Mouse (Mus musculus): ENCODE measurements at regions not wholly inside any gene's neighbourhood (a gene's known extent, or its start where the extent isn't known, plus 50 kb on each side); places are given as distances from the start of the nearest gene placed in this dataset.

DNA sequence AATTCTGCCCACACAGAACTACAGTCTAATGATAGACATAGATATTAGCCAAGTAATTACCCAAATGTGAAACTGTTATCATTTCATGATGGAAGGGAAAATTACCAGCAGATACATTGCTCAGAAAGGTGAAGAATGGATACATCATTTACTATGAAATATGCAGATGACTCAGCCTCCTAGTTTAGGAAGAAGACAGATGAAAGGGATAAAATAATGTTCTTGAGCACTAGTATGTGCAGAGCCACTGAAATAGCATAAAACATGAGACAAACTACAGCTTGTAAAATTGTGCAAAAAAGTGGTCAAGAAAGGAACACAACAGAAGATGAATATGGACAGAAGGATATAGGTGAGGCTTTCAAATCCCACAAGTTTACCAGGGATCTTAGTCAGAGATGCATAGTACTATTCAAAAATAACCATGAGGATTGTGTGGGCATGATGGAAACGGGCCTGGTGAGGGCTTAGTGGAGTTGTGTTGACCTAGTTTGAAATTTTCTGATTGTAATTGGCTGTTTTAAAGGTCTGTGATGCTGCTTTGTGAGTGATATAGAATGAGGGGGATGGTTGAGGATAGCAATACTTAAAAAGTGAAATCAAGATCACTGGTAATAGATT, 883.3 kb downstream of the Dnajb9 start:
- 82% methylated on average over 1 of the region's 1 CpGs for WGBS
- no peaks in the 10 kb centered on the region for H3K36me3 ChIP-seq (ENCODE audit: control insufficient read depth, insufficient read depth, low read length)
- no peak overlapping the region for H3K9ac ChIP-seq (ENCODE audit: low read length)
- H3K27ac ChIP-seq (replicated peaks; ENCODE audit: low read depth, low read length) = no peak overlapping the region
- H3K27me3 ChIP-seq (ENCODE audit: control insufficient read depth, insufficient read depth, low read length) = no peaks in the 10 kb centered on the region
- no peaks in the 10 kb centered on the region for H3K4me1 ChIP-seq (ENCODE audit: control insufficient read depth, insufficient read depth, low read length)
- no peak for ATAC-seq (ENCODE audit: insufficient number of reproducible peaks, low FRiP score, low TSS enrichment, low read depth)
- no peak overlapping the region for H3K4me2 ChIP-seq (ENCODE audit: low read depth, severe bottlenecking)
- DNase-seq (ENCODE audit: low spot score) = no peak
- H3K4me3 ChIP-seq (ENCODE audit: low read depth, low read length) = no peak overlapping the region
- H3K9me3 ChIP-seq (ENCODE audit: control insufficient read depth, low read length) = no peaks in the 10 kb centered on the region

GRCm38 (mm10) chr12:43310293-43310692, 899.8 kb downstream of the Dnajb9 start:
- H3K27ac ChIP-seq (replicated peaks; ENCODE audit: low read depth, low read length) = no peak overlapping the region
- no peaks in the 10 kb centered on the region for H3K36me3 ChIP-seq (ENCODE audit: control insufficient read depth, insufficient read depth, low read length)
- H3K9ac ChIP-seq (ENCODE audit: low read length) = no peak overlapping the region
- DNase-seq (ENCODE audit: low spot score) (no peak), ATAC-seq (ENCODE audit: insufficient number of reproducible peaks, low FRiP score, low TSS enrichment, low read depth) (no peak)
- no peak overlapping the region for H3K4me3 ChIP-seq (ENCODE audit: low read depth, low read length)
- no peaks in the 10 kb centered on the region for H3K4me1 ChIP-seq (ENCODE audit: control insufficient read depth, insufficient read depth, low read length)
- no peaks in the 10 kb centered on the region for H3K27me3 ChIP-seq (ENCODE audit: control insufficient read depth, insufficient read depth, low read length)
- no peak overlapping the region for H3K4me2 ChIP-seq (ENCODE audit: low read depth, severe bottlenecking)
- WGBS = 89% methylated on average over 3 of the region's 3 CpGs
- no peaks in the 10 kb centered on the region for H3K9me3 ChIP-seq (ENCODE audit: control insufficient read depth, low read length)

DNA sequence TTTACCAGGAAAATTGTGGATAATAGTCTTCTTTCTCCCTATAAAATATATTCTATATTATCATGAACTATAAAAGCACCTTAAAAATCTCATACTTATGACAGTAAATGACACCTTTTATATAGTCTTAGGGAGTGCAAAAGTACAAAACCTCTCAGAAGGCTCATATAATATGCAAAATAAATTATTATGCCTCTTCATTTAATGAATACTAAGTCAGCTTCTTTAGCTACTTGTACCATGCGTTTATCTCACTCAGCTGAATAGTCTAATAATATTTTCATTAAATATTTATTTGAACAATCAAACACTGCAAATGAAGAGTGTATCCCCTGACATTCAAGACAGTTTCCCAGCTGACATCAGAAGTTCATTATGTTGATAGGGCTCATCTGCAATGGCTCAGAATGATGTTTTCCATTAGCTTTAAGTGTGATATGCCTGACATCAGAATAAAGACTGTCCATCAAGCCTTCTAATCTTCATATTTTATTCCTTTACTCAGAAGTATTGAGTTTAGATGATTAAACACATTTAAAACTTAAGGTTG, 903.5 kb downstream of the Dnajb9 start:
- H3K4me2 ChIP-seq (ENCODE audit: low read depth, severe bottlenecking) = no peak overlapping the region
- no peaks in the 10 kb centered on the region for H3K27me3 ChIP-seq (ENCODE audit: control insufficient read depth, insufficient read depth, low read length)
- no peak overlapping the region for H3K9ac ChIP-seq (ENCODE audit: low read length)
- no peak overlapping the region for H3K27ac ChIP-seq (replicated peaks; ENCODE audit: low read depth, low read length)
- no peaks in the 10 kb centered on the region for H3K9me3 ChIP-seq (ENCODE audit: control insufficient read depth, low read length)
- DNase-seq (ENCODE audit: low spot score) (no peak), ATAC-seq (ENCODE audit: insufficient number of reproducible peaks, low FRiP score, low TSS enrichment, low read depth) (no peak)
- 86% methylated on average over 1 of the region's 1 CpGs for WGBS
- H3K4me1 ChIP-seq (ENCODE audit: control insufficient read depth, insufficient read depth, low read length) = no peaks in the 10 kb centered on the region
- H3K36me3 ChIP-seq (ENCODE audit: control insufficient read depth, insufficient read depth, low read length) = no peaks in the 10 kb centered on the region
- H3K4me3 ChIP-seq (ENCODE audit: low read depth, low read length) = no peak overlapping the region

DNA sequence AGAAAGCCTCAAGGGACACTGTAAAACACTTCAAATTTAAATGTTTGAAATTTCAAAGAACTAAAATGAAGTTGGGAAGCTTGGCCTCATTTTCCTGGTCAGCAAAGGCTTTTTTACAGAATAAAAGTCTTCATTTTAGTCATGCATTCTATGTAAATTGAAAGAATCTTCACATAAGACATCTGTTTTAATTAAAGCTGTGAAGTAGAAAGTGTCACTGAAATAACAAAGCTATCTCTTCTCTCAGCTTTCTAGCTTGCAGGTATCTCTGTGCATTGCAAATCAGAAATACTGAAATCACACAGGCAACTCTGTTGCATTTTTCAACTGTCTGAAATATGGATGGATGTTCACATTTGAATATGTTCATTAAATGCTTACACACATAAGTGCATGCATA, 909.6 kb downstream of the Dnajb9 start:
- no peak for ATAC-seq (ENCODE audit: insufficient number of reproducible peaks, low FRiP score, low TSS enrichment, low read depth)
- no peaks in the 10 kb centered on the region for H3K4me1 ChIP-seq (ENCODE audit: control insufficient read depth, insufficient read depth, low read length)

GRCm38 (mm10) chr12:43280442-43280841, 929.7 kb downstream of the Dnajb9 start:
- no peaks in the 10 kb centered on the region for H3K4me1 ChIP-seq (ENCODE audit: control insufficient read depth, insufficient read depth, low read length)
- H3K9ac ChIP-seq (ENCODE audit: low read length) = no peak overlapping the region
- H3K4me3 ChIP-seq (ENCODE audit: low read depth, low read length) = no peak overlapping the region
- ATAC-seq (ENCODE audit: insufficient number of reproducible peaks, low FRiP score, low TSS enrichment, low read depth) = no peak
- 58% methylated on average over 4 of the region's 4 CpGs for WGBS
- no peaks in the 10 kb centered on the region for H3K9me3 ChIP-seq (ENCODE audit: control insufficient read depth, low read length)
- H3K27ac ChIP-seq (replicated peaks; ENCODE audit: low read depth, low read length) = no peak overlapping the region
- no peak for DNase-seq (ENCODE audit: low spot score)
- no peaks in the 10 kb centered on the region for H3K27me3 ChIP-seq (ENCODE audit: control insufficient read depth, insufficient read depth, low read length)
- no peak overlapping the region for H3K4me2 ChIP-seq (ENCODE audit: low read depth, severe bottlenecking)
- no peaks in the 10 kb centered on the region for H3K36me3 ChIP-seq (ENCODE audit: control insufficient read depth, insufficient read depth, low read length)

More for the DNA sequence above, 909.6 kb downstream of the Dnajb9 start:
- DNase-seq (ENCODE audit: low spot score) = no peak
- Histone ChIP-seq H3K27ac (replicated peaks; ENCODE audit: low read depth, low read length) (no peak overlapping the region), H3K9me3 (ENCODE audit: control insufficient read depth, low read length) (no peaks in the 10 kb centered on the region), H3K27me3 (ENCODE audit: control insufficient read depth, insufficient read depth, low read length) (no peaks in the 10 kb centered on the region), H3K4me3 (ENCODE audit: low read depth, low read length) (no peak overlapping the region), H3K36me3 (ENCODE audit: control insufficient read depth, insufficient read depth, low read length) (no peaks in the 10 kb centered on the region), H3K9ac (ENCODE audit: low read length) (no peak overlapping the region), H3K4me2 (ENCODE audit: low read depth, severe bottlenecking) (no peak overlapping the region)

- no peak overlapping the region for H3K4me2 ChIP-seq (ENCODE audit: low read depth, severe bottlenecking)
- 61% methylated on average over 1 of the region's 1 CpGs for WGBS
- no peak overlapping the region for H3K27ac ChIP-seq (replicated peaks; ENCODE audit: low read depth, low read length)
- no peaks in the 10 kb centered on the region for H3K4me1 ChIP-seq (ENCODE audit: control insufficient read depth, insufficient read depth, low read length)
- ATAC-seq (ENCODE audit: insufficient number of reproducible peaks, low FRiP score, low TSS enrichment, low read depth) (no peak), DNase-seq (ENCODE audit: low spot score) (no peak)
- H3K9ac ChIP-seq (ENCODE audit: low read length) = no peak overlapping the region
- no peaks in the 10 kb centered on the region for H3K36me3 ChIP-seq (ENCODE audit: control insufficient read depth, insufficient read depth, low read length)
- no peaks in the 10 kb centered on the region for H3K9me3 ChIP-seq (ENCODE audit: control insufficient read depth, low read length)
- no peak overlapping the region for H3K4me3 ChIP-seq (ENCODE audit: low read depth, low read length)
- no peaks in the 10 kb centered on the region for H3K27me3 ChIP-seq (ENCODE audit: control insufficient read depth, insufficient read depth, low read length)
Measured at GRCm38 (mm10) chr12:43265016-43265415, 945.1 kb downstream of the Dnajb9 start.

DNA sequence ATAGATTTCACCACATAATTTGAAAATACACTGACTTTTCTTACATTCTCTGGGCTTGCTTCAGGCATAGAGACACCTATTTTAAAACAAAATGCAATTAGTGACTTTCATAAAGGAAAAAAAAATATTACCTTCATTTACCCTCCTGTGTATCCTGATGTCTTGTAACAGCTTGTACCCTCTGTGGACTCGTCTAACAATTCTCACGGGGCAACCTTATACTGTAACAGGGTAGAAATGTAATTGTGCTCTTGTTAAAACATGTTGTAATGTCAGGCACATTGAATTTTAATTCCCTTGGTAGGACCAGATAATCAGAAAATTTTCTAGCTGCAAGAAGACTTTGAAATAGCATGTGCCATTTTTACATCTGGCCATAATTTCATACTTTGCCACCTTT, 946.3 kb downstream of the Dnajb9 start:
- Histone ChIP-seq H3K4me2 (ENCODE audit: low read depth, severe bottlenecking) (no peak overlapping the region), H3K4me3 (ENCODE audit: low read depth, low read length) (no peak overlapping the region), H3K27me3 (ENCODE audit: control insufficient read depth, insufficient read depth, low read length) (no peaks in the 10 kb centered on the region), H3K9ac (ENCODE audit: low read length) (no peak overlapping the region), H3K9me3 (ENCODE audit: control insufficient read depth, low read length) (no peaks in the 10 kb centered on the region), H3K27ac (replicated peaks; ENCODE audit: low read depth, low read length) (no peak overlapping the region), H3K36me3 (ENCODE audit: control insufficient read depth, insufficient read depth, low read length) (no peaks in the 10 kb centered on the region), H3K4me1 (ENCODE audit: control insufficient read depth, insufficient read depth, low read length) (no peaks in the 10 kb centered on the region)
- no peak for ATAC-seq (ENCODE audit: insufficient number of reproducible peaks, low FRiP score, low TSS enrichment, low read depth)
- 88% methylated on average over 2 of the region's 2 CpGs for WGBS
- no peak for DNase-seq (ENCODE audit: low spot score)

DNA sequence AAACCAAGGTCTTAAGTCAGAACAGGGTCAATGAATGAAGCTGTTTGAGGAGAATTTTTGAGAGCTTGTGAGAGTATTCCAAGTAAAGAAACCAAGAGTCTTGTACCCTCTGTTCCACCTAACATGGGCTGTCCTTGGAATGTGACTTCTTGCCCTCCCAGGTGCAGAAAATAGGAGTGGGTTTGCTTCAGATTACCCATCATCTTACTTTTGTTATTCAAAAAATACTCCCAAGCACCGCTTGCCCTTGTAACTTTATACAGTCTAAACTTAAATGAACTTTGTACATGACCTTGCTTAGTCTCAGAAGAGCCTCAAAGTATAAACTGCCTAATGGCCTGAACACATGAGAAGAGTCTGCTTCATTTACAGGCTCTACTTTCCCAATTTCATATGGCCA, 984.2 kb downstream of the Dnajb9 start:
- no peak for DNase-seq (ENCODE audit: low spot score)
- no peak overlapping the region for H3K4me3 ChIP-seq (ENCODE audit: low read depth, low read length)
- H3K27me3 ChIP-seq (ENCODE audit: control insufficient read depth, insufficient read depth, low read length) = no peaks in the 10 kb centered on the region
- H3K4me1 ChIP-seq (ENCODE audit: control insufficient read depth, insufficient read depth, low read length) = no peaks in the 10 kb centered on the region
- no peak overlapping the region for H3K27ac ChIP-seq (replicated peaks; ENCODE audit: low read depth, low read length)
- H3K9me3 ChIP-seq (ENCODE audit: control insufficient read depth, low read length) = no peaks in the 10 kb centered on the region
- ATAC-seq (ENCODE audit: insufficient number of reproducible peaks, low FRiP score, low TSS enrichment, low read depth) = no peak
- no peaks in the 10 kb centered on the region for H3K36me3 ChIP-seq (ENCODE audit: control insufficient read depth, insufficient read depth, low read length)
- H3K9ac ChIP-seq (ENCODE audit: low read length) = no peak overlapping the region
- 79% methylated on average over 1 of the region's 1 CpGs for WGBS
- no peak overlapping the region for H3K4me2 ChIP-seq (ENCODE audit: low read depth, severe bottlenecking)
